Mouse (Mus musculus) gastrocnemius, adult 8-10 months (tissue): ENCODE results near the gene Nol10. TPM values are rescaled to one million over a fixed set of nuclear protein-coding genes. Genes with fewer than 3 reads are reported as not detected.
A peak's percentile ranks its signal among the peaks of the same experiment; 100 is the strongest.

Experiments used
- DNase-seq, 2 experiments: peaks; one replicate each; pipeline ENCODE4 v3.0.0; 2022; ENCODE audit warnings: low spot score in 2 of 2
- total RNA-seq, 4 experiments: library from RNA; stranded (reverse); gene quantifications; 2 replicates each; pipeline ENCODE4 v1.2.4; 2022

Nol10 gene
- total RNA-seq, 4 experiments from 2014 or later, result 6.8 to 9.1 (median 8.6) TPM

- DNase-seq, result no peak
These were observed 60.1 kb downstream of the Nol10 start for GRCm38 (mm10) chr12:17408312-17408711.

- DNase-seq, result no peak
These were observed 63.0 kb downstream of the Nol10 start for GRCm38 (mm10) chr12:17411242-17411641.

GRCm38 (mm10) chr12:17411797-17412526, 63.7 kb downstream of the Nol10 start:
- DNase-seq, result no peak

- DNase-seq, result no peak
These were observed 66.5 kb downstream of the Nol10 start for GRCm38 (mm10) chr12:17414734-17415133.

GRCm38 (mm10) chr12:17420168-17420810, 72.0 kb downstream of the Nol10 start:
- no peak for DNase-seq

GRCm38 (mm10) chr12:17425254-17426169, 77.3 kb downstream of the Nol10 start:
- DNase-seq, result no peak

GRCm38 (mm10) chr12:17426735-17427134, 78.5 kb downstream of the Nol10 start:
- DNase-seq, result no peak

- no peak for DNase-seq
These were observed 82.3 kb downstream of the Nol10 start for GRCm38 (mm10) chr12:17430578-17430977.

GRCm38 (mm10) chr12:17431166-17431565, 82.9 kb downstream of the Nol10 start:
- DNase-seq, result no peak

- no peak for DNase-seq
These were observed 83.6 kb downstream of the Nol10 start for GRCm38 (mm10) chr12:17431812-17432332.

- DNase-seq, result no peak
These were observed 85.5 kb downstream of the Nol10 start for GRCm38 (mm10) chr12:17433712-17434111.

- no peak for DNase-seq
These were observed 88.2 kb downstream of the Nol10 start for GRCm38 (mm10) chr12:17436471-17436870.

GRCm38 (mm10) chr12:17440251-17440651, 92.0 kb downstream of the Nol10 start:
- peak in 1 of 2 experiments; percentile 21 for DNase-seq

GRCm38 (mm10) chr12:17441495-17441894, 93.2 kb downstream of the Nol10 start:
- no peak for DNase-seq

- no peak for DNase-seq
These were observed 96.1 kb downstream of the Nol10 start for GRCm38 (mm10) chr12:17444406-17444805.

- no peak for DNase-seq
These were observed 97.0 kb downstream of the Nol10 start for GRCm38 (mm10) chr12:17445251-17445650.

GRCm38 (mm10) chr12:17448781-17449180, 100.5 kb downstream of the Nol10 start:
- no peak for DNase-seq

- no peak for DNase-seq
These were observed 101.4 kb downstream of the Nol10 start for GRCm38 (mm10) chr12:17449661-17450091.

GRCm38 (mm10) chr12:17450503-17450902, 102.2 kb downstream of the Nol10 start:
- no peak for DNase-seq

- no peak for DNase-seq
These were observed 102.7 kb downstream of the Nol10 start for GRCm38 (mm10) chr12:17450908-17451307.

- DNase-seq, result no peak
These were observed 104.0 kb downstream of the Nol10 start for GRCm38 (mm10) chr12:17452273-17452672.

- no peak for DNase-seq
These were observed 105.7 kb downstream of the Nol10 start for GRCm38 (mm10) chr12:17453918-17454317.
